Mouse (Mus musculus) midbrain, embryonic 13.5 days (tissue): Measurements from ENCODE around the gene Nip7. TPM values are rescaled to one million over a fixed set of nuclear protein-coding genes. Genes with fewer than 3 reads are reported as not detected.

ENCODE experiments used
- ATAC-seq: fragments of 200-750 bp; cut with Nextera tagmentation; 2 replicates; pipeline ENCODE4 v1.8.0; 2017; ENCODE audit warnings: mild to moderate bottlenecking, moderate TSS enrichment, moderate library complexity
- H3K27ac ChIP-seq: fragments of 300-500 bp; sonication (generic); 2 replicates; pipeline ENCODE4 v1.5.1; 2015; ENCODE audit warnings: inconsistent platforms, mild to moderate bottlenecking, moderate library complexity
- H3K27me3 ChIP-seq: fragments of 300-500 bp; sonication (generic); 2 replicates; pipeline ENCODE4 v1.6.1; 2015; ENCODE audit warnings: mild to moderate bottlenecking, inconsistent platforms
- H3K36me3 ChIP-seq: fragments of 300-500 bp; sonication (generic); 2 replicates; pipeline ENCODE4 v1.6.1; 2015; ENCODE audit warnings: mild to moderate bottlenecking, inconsistent platforms
- H3K4me1 ChIP-seq: fragments of 300-500 bp; sonication (generic); replicated peaks from 2 replicates; pipeline ENCODE4 v1.6.1; 2015; ENCODE audit warnings: inconsistent platforms
- H3K4me2 ChIP-seq: fragments of 300-500 bp; sonication (generic); replicated peaks from 2 replicates; pipeline ENCODE4 v1.6.1; 2015; ENCODE audit warnings: moderate library complexity, mild to moderate bottlenecking, inconsistent platforms
- H3K4me3 ChIP-seq: fragments of 300-500 bp; sonication (generic); replicated peaks from 2 replicates; pipeline ENCODE4 v1.5.1; 2015; ENCODE audit warnings: mild to moderate bottlenecking, inconsistent platforms
- H3K9ac ChIP-seq: fragments of 300-500 bp; sonication (generic); replicated peaks from 2 replicates; pipeline ENCODE4 v1.6.1; 2015; ENCODE audit warnings: mild to moderate bottlenecking, inconsistent platforms
- H3K9me3 ChIP-seq: fragments of 300-500 bp; sonication (generic); 2 replicates; pipeline ENCODE4 v1.6.1; 2016; ENCODE audit warnings: mild to moderate bottlenecking, inconsistent platforms
- WGBS: fragments of 180-500 bp; shearing (Covaris S2); methylation state at CpG from one replicate; pipeline ENCODE4 v1.1.7; 2015; 5-methylcytosine and 5-hydroxymethylcytosine counted together
- polyA plus RNA-seq: library from polyadenylated mRNA; unstranded; fragments of >200 nt; fragmentation: Nextera tagmentation; extraction: Ambion mirVana; gene quantifications from 2 replicates; pipeline ENCODE4 v1.2.1, GENCODE M21; 2015

Nip7 gene
- polyA plus RNA-seq, 1 experiment from 2014 or later: 81.9 TPM

- Histone ChIP-seq H3K27me3 (no peaks in the 10 kb centered on the region), H3K4me3 (no peak overlapping the region), H3K9ac (no peak overlapping the region), H3K4me1 (peaks cover 27% of the 10 kb centered on the region), H3K4me2 (no peak overlapping the region), H3K27ac (no peak overlapping the region), H3K36me3 (peaks cover 49% of the 10 kb centered on the region), H3K9me3 (no peaks in the 10 kb centered on the region)
- WGBS: 88% methylated on average over 8 of the region's 8 CpGs
- no peak for ATAC-seq
Measured at GRCm38 (mm10) chr8:107036626-107037025, 20.1 kb upstream of the Nip7 start.

- Histone ChIP-seq H3K9me3 (no peaks in the 10 kb centered on the region), H3K4me3 (no peak overlapping the region), H3K27me3 (no peaks in the 10 kb centered on the region), H3K36me3 (peaks cover 87% of the 10 kb centered on the region), H3K9ac (no peak overlapping the region), H3K4me1 (no peaks in the 10 kb centered on the region), H3K27ac (no peak overlapping the region), H3K4me2 (no peak overlapping the region)
- WGBS: 88% methylated on average over 7 of the region's 7 CpGs
- ATAC-seq: no peak
Measured at GRCm38 (mm10) chr8:107040632-107041031, 16.0 kb upstream of the Nip7 start.

- ATAC-seq: no peak
- 91% methylated on average over 6 of the region's 6 CpGs for WGBS
Measured at GRCm38 (mm10) chr8:107045478-107045877, 11.2 kb upstream of the Nip7 start.

GRCm38 (mm10) chr8:107046976-107047375 lies 9.7 kb upstream of the Nip7 start:
- 91% methylated on average over 5 of the region's 5 CpGs for WGBS
- H3K27me3 ChIP-seq: no peaks in the 10 kb centered on the region
- no peak for ATAC-seq
- peaks cover 81% of the 10 kb centered on the region for H3K36me3 ChIP-seq
- peaks cover 24% of the 10 kb centered on the region for H3K4me1 ChIP-seq
- H3K9ac ChIP-seq: no peak overlapping the region
- H3K27ac ChIP-seq: no peak overlapping the region
- H3K4me2 ChIP-seq: no peak overlapping the region; the same call in 1 of the 2 replicates
- H3K9me3 ChIP-seq: no peaks in the 10 kb centered on the region
- no peak overlapping the region for H3K4me3 ChIP-seq

More at GRCm38 (mm10) chr8:107045478-107045877, 11.2 kb upstream of the Nip7 start:
- H3K4me1 ChIP-seq: peaks cover 24% of the 10 kb centered on the region
- H3K9me3 ChIP-seq: no peaks in the 10 kb centered on the region
- no peaks in the 10 kb centered on the region for H3K27me3 ChIP-seq
- H3K9ac ChIP-seq: no peak overlapping the region
- no peak overlapping the region for H3K27ac ChIP-seq
- H3K4me2 ChIP-seq: no peak overlapping the region
- no peak overlapping the region for H3K4me3 ChIP-seq
- peaks cover 81% of the 10 kb centered on the region for H3K36me3 ChIP-seq

DNA sequence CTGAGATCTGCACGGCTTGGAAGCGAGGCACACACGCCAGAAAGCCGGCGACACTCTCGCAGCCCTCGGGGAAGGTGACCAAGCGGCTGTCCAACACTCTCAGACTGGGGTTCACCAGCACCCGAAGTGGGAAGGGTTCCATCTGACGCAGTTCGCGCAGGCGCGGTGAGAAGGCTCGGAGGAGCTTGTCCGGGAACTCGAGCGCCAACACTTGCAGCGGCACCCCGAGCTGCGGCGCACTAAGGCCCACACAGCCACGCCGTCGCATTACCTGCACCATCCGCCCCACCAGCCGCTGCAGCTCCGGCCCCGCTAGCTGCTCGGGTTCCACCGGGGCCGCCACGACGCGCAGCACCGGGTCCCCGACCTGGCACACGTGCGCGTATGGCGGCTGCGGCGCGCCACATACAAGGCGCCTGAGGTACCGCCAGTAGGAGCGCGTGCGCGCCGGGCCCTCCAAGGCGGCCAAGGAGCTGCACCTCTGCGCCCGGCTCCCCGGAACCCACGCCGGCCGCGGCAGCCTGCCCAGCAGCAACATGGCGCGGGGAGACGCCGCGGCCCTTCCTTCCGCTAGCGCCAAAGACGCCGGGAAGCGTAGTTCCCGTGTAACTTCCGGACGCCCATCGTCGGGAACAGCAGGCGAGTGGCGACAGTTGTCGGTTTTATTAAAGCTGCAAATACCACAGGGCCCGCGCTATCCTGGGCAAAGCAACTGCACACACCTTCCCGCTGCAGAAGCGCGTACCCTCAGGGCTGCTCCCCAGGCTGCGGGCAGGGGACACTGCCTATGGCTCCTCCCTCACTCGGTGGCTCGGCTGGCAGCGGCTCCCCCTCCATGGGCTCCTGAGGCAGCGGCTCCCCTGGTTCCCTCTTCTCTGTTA lies 8.4 kb upstream of the Nip7 start, which contains the start of gene Pdf:
Gene Pdf, minus strand, starts transcription at position 554 of the 881 bp plus-strand sequence.
- Histone ChIP-seq H3K4me3 (peak within 1 kb of the TSS; percentile 79), H3K27me3 (no peaks in the 10 kb centered on the region), H3K9ac (peak within 1 kb of the TSS; percentile 82), H3K4me1 (peaks cover 24% of the 10 kb centered on the region), H3K4me2 (peak within 1 kb of the TSS; percentile 78), H3K27ac (peak within 1 kb of the TSS; percentile 91), H3K9me3 (no peaks in the 10 kb centered on the region), H3K36me3 (peaks cover 81% of the 10 kb centered on the region)
- ATAC-seq: peak; percentile 89
- under 1% methylated on average over 87 of the region's 87 CpGs for WGBS

DNA sequence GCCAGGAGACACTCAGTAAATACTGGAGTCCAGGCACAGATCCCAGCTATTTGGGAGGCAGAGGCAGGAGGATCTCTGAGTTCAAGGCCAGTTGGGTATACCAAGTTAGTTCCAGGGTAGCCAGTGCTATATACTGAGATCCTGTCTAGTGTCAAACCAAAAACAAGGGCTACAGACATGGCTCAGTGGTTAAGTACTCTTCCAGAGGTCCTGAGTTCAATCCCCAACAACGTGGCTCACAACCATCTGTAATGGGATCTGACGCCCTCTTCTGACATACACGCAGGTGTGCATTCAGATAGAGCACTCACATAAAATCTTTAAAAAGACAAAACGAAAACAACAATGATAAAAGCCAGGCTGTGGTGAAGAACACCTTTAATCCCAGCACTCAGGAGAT lies 7.2 kb upstream of the Nip7 start:
- Histone ChIP-seq H3K4me3 (peak overlapping the region; percentile 79), H3K4me2 (peak overlapping the region; percentile 78), H3K9ac (no peak overlapping the region), H3K27me3 (no peaks in the 10 kb centered on the region), H3K9me3 (no peaks in the 10 kb centered on the region), H3K36me3 (peaks cover 81% of the 10 kb centered on the region), H3K27ac (no peak overlapping the region), H3K4me1 (peaks cover 24% of the 10 kb centered on the region)
- no peak for ATAC-seq
- 97% methylated on average over 4 of the region's 4 CpGs for WGBS

DNA sequence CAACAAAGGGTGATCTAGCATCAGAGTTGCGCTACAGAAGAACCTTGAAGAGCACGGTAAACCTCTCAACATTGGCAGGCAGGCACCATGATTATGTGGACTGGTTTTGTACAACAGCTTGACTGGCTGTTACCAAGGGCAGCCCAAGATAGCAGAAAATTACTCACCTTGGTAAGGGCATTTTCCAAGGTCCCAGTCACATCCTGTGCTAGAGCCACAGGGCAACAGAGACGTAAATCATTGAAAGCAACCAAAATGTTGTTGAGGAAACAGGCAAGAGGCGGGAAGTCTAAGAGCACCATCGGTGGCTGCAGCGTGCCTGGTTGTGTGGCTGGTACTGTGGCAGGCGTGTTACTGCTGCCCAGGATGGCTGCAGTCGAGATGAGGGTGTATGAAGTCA lies 4.6 kb upstream of the Nip7 start:
- no peak overlapping the region for H3K4me2 ChIP-seq
- H3K4me3 ChIP-seq: no peak overlapping the region
- no peaks in the 10 kb centered on the region for H3K9me3 ChIP-seq
- no peak overlapping the region for H3K27ac ChIP-seq
- peaks cover 58% of the 10 kb centered on the region for H3K36me3 ChIP-seq
- H3K4me1 ChIP-seq: peaks cover 36% of the 10 kb centered on the region
- no peak overlapping the region for H3K9ac ChIP-seq
- WGBS: 96% methylated on average over 8 of the region's 8 CpGs
- H3K27me3 ChIP-seq: no peaks in the 10 kb centered on the region
- ATAC-seq: no peak

DNA sequence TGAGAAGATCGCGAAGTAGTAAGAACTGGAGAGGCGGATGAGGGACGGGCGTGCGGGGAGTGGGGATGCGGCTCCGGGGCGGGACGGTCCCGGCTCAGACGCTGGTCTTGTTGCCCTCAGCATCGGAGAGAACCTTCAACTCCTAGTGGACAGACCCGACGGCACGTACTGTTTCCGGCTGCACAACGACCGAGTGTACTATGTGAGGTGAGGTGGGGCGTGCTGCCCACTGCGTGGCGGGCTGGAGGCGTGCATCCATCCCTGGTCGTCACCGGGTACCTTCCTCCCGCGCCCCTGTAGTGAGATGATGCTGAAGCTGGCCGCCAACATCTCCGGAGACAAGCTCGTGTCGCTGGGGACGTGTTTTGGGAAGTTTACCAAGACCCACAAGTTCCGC lies 294 bp downstream of the Nip7 start:
- H3K36me3 ChIP-seq: peaks cover 49% of the 10 kb centered on the region
- peak; percentile 87 for ATAC-seq
- WGBS: under 1% methylated on average over 33 of the region's 33 CpGs

GRCm38 (mm10) chr8:107062613-107063012 lies 5.9 kb downstream of the Nip7 start:
- ATAC-seq: no peak
- Histone ChIP-seq H3K27me3 (no peaks in the 10 kb centered on the region), H3K9me3 (no peaks in the 10 kb centered on the region), H3K27ac (no peak overlapping the region), H3K4me2 (no peak overlapping the region), H3K9ac (no peak overlapping the region), H3K36me3 (peaks cover 21% of the 10 kb centered on the region), H3K4me1 (peaks cover 9% of the 10 kb centered on the region), H3K4me3 (no peak overlapping the region)
- WGBS: 87% methylated on average over 1 of the region's 1 CpGs

More for the DNA sequence above, 294 bp downstream of the Nip7 start:
- Histone ChIP-seq H3K4me1 (peaks cover 29% of the 10 kb centered on the region), H3K9me3 (no peaks in the 10 kb centered on the region), H3K27me3 (no peaks in the 10 kb centered on the region), H3K9ac (peak overlapping the region; percentile 78), H3K27ac (0 out of 2 replicates have a peak overlapping the region, but pooled peaks have one; percentile 25), H3K4me2 (peak overlapping the region; percentile 98), H3K4me3 (peak overlapping the region; percentile 71)

- no peak within 1 kb of the TSS for H3K27ac ChIP-seq
- H3K4me3 ChIP-seq: no peak within 1 kb of the TSS
- H3K4me1 ChIP-seq: no peaks in the 10 kb centered on the region
- no peaks in the 10 kb centered on the region for H3K27me3 ChIP-seq
- H3K4me2 ChIP-seq: no peak within 1 kb of the TSS
- peaks cover 21% of the 10 kb centered on the region for H3K36me3 ChIP-seq
- H3K9ac ChIP-seq: no peak within 1 kb of the TSS
- H3K9me3 ChIP-seq: no peaks in the 10 kb centered on the region
- no peak for ATAC-seq
- WGBS: 73% methylated on average over 17 of the region's 17 CpGs
Measured at GRCm38 (mm10) chr8:107065511-107066496, 9.1 kb downstream of the Nip7 start, which contains the start of gene Tmed6. TSS of gene Tmed6 (minus strand) at chr8:107065644.

DNA sequence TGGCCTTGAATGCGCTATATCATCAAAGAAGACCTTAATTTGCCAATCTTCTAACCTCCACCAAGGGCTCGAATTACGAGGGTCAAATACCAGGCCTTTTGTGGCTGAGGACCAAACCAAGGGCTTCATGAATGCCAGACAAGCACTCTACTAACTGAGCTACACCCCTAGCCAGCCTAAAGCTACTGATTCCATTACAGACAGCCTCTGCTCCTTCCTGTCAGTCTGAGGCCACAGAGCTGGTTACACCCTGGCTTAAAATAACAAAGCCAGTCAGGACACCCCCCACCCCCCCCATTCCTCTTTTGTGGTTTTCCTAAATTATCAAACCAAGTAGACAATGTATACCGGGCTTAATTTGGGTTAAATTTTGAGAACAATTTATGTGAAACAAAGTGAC lies 17.0 kb downstream of the Nip7 start:
- no peaks in the 10 kb centered on the region for H3K9me3 ChIP-seq
- H3K27me3 ChIP-seq: no peaks in the 10 kb centered on the region
- no peak overlapping the region for H3K4me3 ChIP-seq
- ATAC-seq: no peak
- no peak overlapping the region for H3K9ac ChIP-seq
- 89% methylated on average over 4 of the region's 4 CpGs for WGBS
- no peak overlapping the region for H3K27ac ChIP-seq
- peaks cover 93% of the 10 kb centered on the region for H3K36me3 ChIP-seq
- no peaks in the 10 kb centered on the region for H3K4me1 ChIP-seq
- no peak overlapping the region for H3K4me2 ChIP-seq
